ENCODE assay signal across 8 mouse cellular contexts in genomic region chr13:89384598-89385145, GRCm38 (mm10).
DNase-seq lines count a peak whose midpoint lies in the region; ATAC-seq lines count a peak whose summit lies in the region.

No protein-coding gene starts in this region.

- no peak overlapping the region for H3K4me3 ChIP-seq in forebrain, embryonic 13.5 days
- no peak overlapping the region for H3K4me3 ChIP-seq in forebrain, embryonic 12.5 days (replicated peaks)
- H3K4me3 ChIP-seq in liver, embryonic 15.5 days (replicated peaks) = no peak overlapping the region
- no peak overlapping the region for H3K4me3 ChIP-seq in liver, embryonic 12.5 days

- no peak overlapping the region for H3K27ac ChIP-seq in forebrain, embryonic 13.5 days
- no peak overlapping the region for H3K27ac ChIP-seq in forebrain, embryonic 12.5 days
- no peak overlapping the region for H3K27ac ChIP-seq in liver, embryonic 15.5 days (replicated peaks)
- H3K27ac ChIP-seq in liver, embryonic 12.5 days = no peak overlapping the region

- H3K4me2 ChIP-seq in forebrain, embryonic 13.5 days = no peak overlapping the region
- H3K4me2 ChIP-seq in forebrain, embryonic 12.5 days = no peak overlapping the region
- no peak overlapping the region for H3K4me2 ChIP-seq in liver, embryonic 15.5 days
- no peak overlapping the region for H3K4me2 ChIP-seq in liver, embryonic 12.5 days

- WGBS in forebrain, embryonic 13.5 days = 83% methylated on average over 11 of the region's 11 CpGs
- 83% methylated on average over 11 of the region's 11 CpGs for WGBS in forebrain, embryonic 12.5 days
- 70% methylated on average over 11 of the region's 11 CpGs for WGBS in liver, embryonic 15.5 days (ENCODE audit: insufficient replicate concordance)
- 74% methylated on average over 11 of the region's 11 CpGs for WGBS in liver, embryonic 12.5 days (ENCODE audit: insufficient replicate concordance)

- no peaks in the 10 kb centered on the region for H3K36me3 ChIP-seq in forebrain, embryonic 13.5 days (ENCODE audit: poor library complexity, severe bottlenecking)
- no peaks in the 10 kb centered on the region for H3K36me3 ChIP-seq in forebrain, embryonic 12.5 days (replicated peaks)
- H3K36me3 ChIP-seq in liver, embryonic 15.5 days (replicated peaks) = no peaks in the 10 kb centered on the region
- H3K36me3 ChIP-seq in liver, embryonic 12.5 days = no peaks in the 10 kb centered on the region

- H3K4me1 ChIP-seq in forebrain, embryonic 13.5 days = no peaks in the 10 kb centered on the region
- H3K4me1 ChIP-seq in forebrain, embryonic 12.5 days = no peaks in the 10 kb centered on the region
- H3K4me1 ChIP-seq in liver, embryonic 15.5 days (replicated peaks) = no peaks in the 10 kb centered on the region
- H3K4me1 ChIP-seq in liver, embryonic 12.5 days = no peaks in the 10 kb centered on the region; the same call in 1 of the 2 replicates

- H3K27me3 ChIP-seq in forebrain, embryonic 13.5 days = no peaks in the 10 kb centered on the region
- no peaks in the 10 kb centered on the region for H3K27me3 ChIP-seq in forebrain, embryonic 12.5 days
- H3K27me3 ChIP-seq in liver, embryonic 15.5 days = no peaks in the 10 kb centered on the region
- H3K27me3 ChIP-seq in liver, embryonic 12.5 days (replicated peaks) = no peaks in the 10 kb centered on the region

- peak; percentile 7 for DNase-seq in cerebellum, adult 9-11 months
- peak; percentile 9 for DNase-seq in lung, postnatal 10 days
- DNase-seq in testis, postnatal 14 days (ENCODE audit: low spot score) = no peak
- DNase-seq in thymus, postnatal 36 days = no peak

- H3K9ac ChIP-seq in forebrain, embryonic 13.5 days = no peak overlapping the region
- H3K9ac ChIP-seq in forebrain, embryonic 12.5 days = no peak overlapping the region
- no peak overlapping the region for H3K9ac ChIP-seq in liver, embryonic 15.5 days
- no peak overlapping the region for H3K9ac ChIP-seq in liver, embryonic 12.5 days

- peak; percentile 60 for ATAC-seq in forebrain, embryonic 13.5 days
- no peak for ATAC-seq in forebrain, embryonic 12.5 days (ENCODE audit: low FRiP score)
- peak; percentile 22; the same call in 1 of the 2 replicates for ATAC-seq in liver, embryonic 15.5 days (ENCODE audit: insufficient read depth)
- no peak for ATAC-seq in liver, embryonic 12.5 days

- no peaks in the 10 kb centered on the region for H3K9me3 ChIP-seq in forebrain, embryonic 13.5 days (replicated peaks)
- no peaks in the 10 kb centered on the region for H3K9me3 ChIP-seq in forebrain, embryonic 12.5 days
- H3K9me3 ChIP-seq in liver, embryonic 15.5 days (replicated peaks) = no peaks in the 10 kb centered on the region
- H3K9me3 ChIP-seq in liver, embryonic 12.5 days (replicated peaks) = no peaks in the 10 kb centered on the region

Comparison
In these comparisons a context has a peak if more than half of its experiments do, and no peak if none do; other contexts are left out.
1. ATAC-seq: peak in forebrain, embryonic 13.5 days (single experiment) and liver, embryonic 15.5 days (single experiment); none in forebrain, embryonic 12.5 days (single experiment) and liver, embryonic 12.5 days (single experiment).
2. DNase-seq: peak in cerebellum, adult 9-11 months (single experiment) and lung, postnatal 10 days (single experiment); none in testis, postnatal 14 days (single experiment) and thymus, postnatal 36 days (0 of 2).